Mouse (Mus musculus): ENCODE measurements around the gene Rxra.

Gene Rxra

GRCm38 (mm10) chr2:27699574-27699973, 23.3 kb downstream of the Rxra start:
- DNase-seq (ENCODE audit: extremely low read depth, insufficient read length, low spot score) = peak; percentile 53

DNA sequence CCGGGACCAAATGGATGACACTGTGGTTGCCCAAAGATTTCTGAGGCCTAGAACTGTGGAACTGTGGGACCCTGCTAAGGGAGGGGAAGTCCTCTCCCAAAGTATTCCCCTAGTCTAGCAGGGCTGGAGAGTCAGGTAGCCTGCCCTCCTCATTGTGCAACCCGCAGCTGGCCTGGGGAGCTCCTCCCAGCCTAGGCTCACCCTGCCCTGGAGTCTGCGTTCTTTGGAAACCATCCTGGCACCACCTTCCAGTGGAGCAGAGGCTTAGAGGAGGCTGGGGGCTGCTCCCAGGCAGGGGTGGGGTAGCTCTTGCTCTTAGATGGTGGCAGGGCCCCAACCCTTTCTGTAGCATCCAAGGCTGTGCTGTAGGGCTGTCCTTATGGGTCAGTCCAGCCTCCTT, 26.0 kb downstream of the Rxra start:
- no peak for DNase-seq (ENCODE audit: extremely low read depth, insufficient read length, low spot score)

GRCm38 (mm10) chr2:27702904-27703666, 26.8 kb downstream of the Rxra start:
- DNase-seq (ENCODE audit: extremely low read depth, insufficient read length, low spot score) = no peak

GRCm38 (mm10) chr2:27703852-27704640, 27.8 kb downstream of the Rxra start:
- DNase-seq (ENCODE audit: extremely low read depth, insufficient read length, low spot score) = peak; percentile 32

GRCm38 (mm10) chr2:27704641-27705040, 28.4 kb downstream of the Rxra start:
- DNase-seq (ENCODE audit: extremely low read depth, insufficient read length, low spot score) = no peak

DNA sequence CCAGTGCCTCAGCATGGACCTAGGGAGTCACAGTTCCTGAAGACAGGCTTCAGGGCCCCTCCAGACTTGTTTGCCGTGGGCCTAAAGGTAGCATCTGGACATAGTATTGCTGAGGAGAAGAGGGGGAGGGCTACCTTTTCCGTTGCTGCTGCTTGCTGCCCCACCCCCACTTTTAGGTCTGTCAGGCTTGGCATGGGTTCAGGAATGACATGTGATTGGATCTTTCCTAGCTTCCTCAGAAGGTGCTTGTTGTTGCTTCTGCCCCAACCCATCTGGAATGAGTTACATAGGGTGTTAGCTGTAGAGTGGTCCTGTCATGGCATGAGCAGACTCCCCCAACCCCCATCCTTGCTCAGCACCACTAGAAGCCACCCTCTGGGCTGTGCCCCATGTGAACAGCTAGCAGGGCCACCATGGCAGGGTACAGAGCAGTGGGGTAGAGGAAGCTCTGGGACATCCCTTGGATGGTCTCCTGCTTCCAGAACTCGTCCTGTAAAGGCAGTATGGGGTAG, 34.7 kb downstream of the Rxra start:
- DNase-seq (ENCODE audit: extremely low read depth, insufficient read length, low spot score) = no peak

- DNase-seq (ENCODE audit: extremely low read depth, insufficient read length, low spot score) = no peak
These were observed 36.4 kb downstream of the Rxra start for GRCm38 (mm10) chr2:27712626-27713025.

DNA sequence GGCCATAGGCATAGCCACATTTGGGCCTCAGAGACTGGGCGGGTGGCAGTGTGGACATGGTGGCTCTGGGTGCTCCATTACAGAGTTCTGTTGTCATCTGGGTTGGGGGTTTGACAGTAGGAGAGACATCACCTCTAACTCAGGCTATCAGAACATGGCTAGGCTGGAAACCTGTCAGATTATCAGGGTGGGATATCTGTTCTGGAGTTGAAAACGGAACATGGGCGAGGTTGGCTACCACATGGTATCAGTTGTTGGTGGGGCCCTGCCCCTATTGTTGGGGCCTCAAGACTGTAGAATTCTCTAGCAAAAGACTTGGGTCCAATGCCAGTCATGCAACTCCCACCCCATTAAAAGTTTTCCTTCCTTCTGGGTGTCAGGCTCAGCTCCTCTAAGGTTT, 37.1 kb downstream of the Rxra start:
- DNase-seq (ENCODE audit: extremely low read depth, insufficient read length, low spot score) = no peak

DNA sequence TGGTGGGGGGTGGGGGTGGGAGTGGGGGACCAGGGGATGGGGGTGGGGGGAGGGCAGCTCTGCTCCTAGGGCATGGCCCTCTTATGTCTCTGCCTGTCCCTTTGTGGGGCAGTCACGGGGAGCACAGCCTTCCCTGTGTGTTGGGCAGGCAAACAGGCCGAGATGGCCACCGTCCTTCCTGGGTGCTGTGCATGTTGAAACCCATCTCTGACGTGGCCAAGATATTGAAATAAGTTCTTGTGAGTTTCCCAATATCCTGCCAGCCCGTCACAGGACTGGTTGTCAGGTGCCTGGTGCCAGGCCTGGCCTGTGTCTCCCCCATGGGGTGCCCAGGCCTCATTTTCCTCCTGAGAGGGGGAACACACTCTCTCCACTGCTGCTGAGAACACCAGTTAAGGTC, 37.9 kb downstream of the Rxra start:
- no peak for DNase-seq (ENCODE audit: extremely low read depth, insufficient read length, low spot score)

DNA sequence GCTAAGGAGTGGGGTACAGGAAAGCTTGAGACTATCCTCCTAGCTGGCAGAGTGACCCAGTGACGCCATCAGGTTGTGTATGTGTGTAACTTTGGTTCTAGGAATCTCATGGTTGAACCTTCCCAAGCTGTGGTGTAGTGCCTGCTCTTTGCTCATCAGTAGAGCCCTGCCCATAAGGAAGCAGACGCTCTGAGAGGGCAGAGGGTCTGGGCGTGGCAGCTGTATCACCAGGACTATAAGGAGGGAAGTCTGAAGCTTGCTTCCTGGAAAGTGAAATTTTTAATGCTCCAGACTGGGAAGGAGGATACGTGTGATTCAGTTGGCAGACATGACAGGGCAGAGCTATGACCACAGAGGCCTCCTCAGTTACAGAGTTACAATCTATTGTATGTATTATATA, 39.0 kb downstream of the Rxra start:
- no peak for DNase-seq (ENCODE audit: extremely low read depth, insufficient read length, low spot score)

DNA sequence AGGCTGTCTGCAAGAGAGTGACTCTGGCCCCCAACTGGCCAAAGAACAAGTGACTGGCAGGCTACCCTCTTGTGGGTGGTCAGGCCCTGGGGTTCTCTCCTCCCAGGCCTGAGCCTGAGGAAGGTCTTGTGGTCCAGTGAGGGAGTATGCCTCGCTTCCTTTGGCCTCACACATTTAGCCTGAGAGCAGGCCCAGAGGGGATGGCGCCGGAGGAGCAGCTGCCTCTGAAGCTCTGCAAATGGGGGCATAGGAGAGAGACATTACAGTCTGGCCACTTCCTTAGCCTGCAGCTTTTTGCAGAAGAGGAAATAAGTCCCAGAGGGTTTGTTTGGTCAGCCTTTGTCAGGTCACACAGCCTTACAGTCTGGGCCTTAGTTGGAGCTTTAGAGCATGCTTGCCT, 40.1 kb downstream of the Rxra start:
- DNase-seq (ENCODE audit: extremely low read depth, insufficient read length, low spot score) = no peak

GRCm38 (mm10) chr2:27718191-27718590, 42.0 kb downstream of the Rxra start:
- peak; percentile 75 for DNase-seq (ENCODE audit: extremely low read depth, insufficient read length, low spot score)

DNA sequence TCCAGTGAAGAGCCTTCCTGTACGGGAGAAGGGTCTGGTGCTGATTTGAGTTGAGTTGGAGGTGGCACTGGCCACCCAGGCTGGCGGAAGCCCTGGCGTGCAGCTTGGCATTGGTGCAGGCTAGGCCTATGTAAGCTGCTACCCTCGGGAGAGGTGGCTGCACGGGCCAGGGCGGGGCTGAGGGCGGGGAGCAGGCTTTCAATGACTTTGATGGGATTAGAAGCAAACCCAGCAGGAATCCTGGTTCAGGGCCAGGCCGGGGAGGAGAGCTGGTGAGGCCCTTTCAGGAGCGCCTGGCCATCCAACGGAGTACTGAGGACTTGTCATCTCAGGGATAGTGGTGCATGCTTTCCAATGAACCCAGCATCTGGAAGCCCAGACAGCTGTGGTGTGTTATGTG, 43.4 kb downstream of the Rxra start:
- no peak for DNase-seq (ENCODE audit: extremely low read depth, insufficient read length, low spot score)

DNA sequence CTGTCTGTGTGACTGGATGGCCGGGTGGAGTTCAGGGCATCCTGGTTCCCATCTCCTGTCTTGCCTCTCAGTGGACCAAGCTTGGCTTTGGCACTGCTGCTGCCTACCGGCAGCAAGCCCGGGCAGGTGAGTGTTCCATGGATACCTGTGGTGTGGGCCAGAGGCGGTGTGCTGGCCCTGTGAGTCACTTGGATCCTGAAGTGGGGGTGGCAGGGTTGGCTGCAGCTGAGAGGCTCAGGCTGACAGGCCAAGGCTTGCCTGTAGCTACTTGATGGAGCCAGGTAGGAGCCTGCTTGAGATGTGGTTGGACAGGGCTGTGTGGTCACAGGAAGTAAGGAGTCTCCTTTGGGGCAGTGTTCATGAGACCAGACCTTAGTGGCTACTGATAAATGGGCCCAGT, 45.4 kb downstream of the Rxra start:
- DNase-seq (ENCODE audit: extremely low read depth, insufficient read length, low spot score) = no peak

DNA sequence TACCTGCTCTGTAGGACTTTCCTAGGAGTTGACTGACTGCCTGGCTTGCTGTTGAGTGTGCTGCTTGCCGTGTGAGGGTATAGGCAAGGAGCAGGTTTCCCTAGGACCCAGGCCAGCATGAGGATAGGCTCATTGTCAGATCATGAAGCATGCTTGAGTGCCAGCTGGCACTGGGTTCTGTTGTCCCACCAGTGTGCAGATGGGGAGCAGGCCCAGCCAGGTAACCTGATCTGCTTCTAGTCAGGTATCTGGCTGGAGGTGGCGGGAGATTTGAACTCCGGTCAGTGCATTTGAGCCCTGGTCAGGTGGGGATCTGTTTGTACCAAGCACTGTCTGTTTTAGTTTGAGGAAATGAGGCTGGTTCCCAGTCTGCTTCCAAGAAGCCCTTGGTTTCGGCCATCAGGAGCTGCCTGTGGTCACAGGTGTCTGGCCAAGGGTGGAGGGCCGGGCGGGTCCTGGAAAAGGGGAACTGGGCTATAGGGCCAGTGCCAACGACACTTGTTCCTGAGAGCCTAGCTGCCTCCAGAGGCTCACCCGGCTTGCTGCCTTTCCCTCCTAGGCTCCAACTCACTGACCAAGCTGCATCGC, 48.6 kb downstream of the Rxra start:
- DNase-seq (ENCODE audit: extremely low read depth, insufficient read length, low spot score) = no peak

DNA sequence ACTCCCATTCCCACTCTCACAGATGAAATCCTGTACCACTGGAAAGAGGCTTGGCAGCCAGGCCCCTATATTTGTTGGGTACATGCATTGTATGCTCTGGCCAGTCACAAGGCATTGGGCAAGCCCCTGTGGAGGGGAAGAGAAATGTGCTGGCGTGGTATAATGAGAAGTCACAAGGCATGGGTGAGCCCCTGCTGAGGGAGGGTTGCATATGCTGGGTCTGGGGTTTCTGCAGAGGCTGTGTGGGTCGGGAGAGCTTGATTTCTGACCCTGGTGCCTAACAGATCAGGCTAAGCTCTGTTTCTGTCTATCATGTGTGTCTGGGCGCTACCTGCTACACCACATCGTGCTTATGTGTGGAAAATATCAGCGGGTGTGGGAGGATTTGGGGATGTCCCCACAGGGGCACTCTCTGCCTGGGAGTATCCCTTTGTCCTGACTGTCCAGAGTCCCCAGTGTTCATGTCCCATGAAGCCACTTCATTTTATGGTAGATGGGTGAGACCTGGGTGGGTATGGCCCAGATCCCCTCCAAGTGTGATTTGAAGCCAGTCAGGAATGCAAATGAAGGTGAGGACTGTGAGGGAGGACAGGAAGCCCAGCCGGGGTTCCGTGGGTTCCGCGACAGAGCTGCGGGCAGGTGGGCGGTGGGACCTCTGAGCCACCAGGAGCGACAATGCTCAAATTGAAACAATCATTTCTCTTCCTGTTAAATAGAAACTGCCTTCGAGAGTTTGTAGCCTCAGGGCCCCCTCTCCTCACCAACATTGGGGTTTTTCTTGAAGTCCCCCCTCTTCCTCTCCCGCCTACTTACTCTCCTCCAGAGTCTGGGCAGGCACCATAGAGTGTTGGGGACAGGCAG, 52.0 kb downstream of the Rxra start:
- no peak for DNase-seq (ENCODE audit: extremely low read depth, insufficient read length, low spot score)

DNA sequence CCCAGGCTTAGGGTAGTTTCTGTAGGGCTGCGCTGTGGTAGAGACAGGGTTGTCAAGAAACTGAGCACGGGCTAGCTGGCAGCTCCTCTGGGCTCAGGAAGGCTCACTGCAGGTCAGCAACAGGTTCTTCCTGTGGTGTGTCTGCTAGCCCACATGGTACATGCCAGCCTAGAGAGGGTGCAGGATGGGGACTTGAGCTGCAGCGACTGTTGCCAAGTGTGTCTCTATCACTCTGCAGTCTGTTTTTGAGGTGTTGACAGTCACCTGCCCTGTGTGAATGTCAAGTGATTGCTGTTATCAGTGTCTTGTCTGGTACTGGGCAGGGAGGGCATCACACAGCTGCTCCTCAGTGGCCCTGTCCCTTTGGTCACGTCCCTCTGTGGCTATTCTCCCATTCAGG, 52.8 kb downstream of the Rxra start:
- DNase-seq (ENCODE audit: extremely low read depth, insufficient read length, low spot score) = no peak

DNA sequence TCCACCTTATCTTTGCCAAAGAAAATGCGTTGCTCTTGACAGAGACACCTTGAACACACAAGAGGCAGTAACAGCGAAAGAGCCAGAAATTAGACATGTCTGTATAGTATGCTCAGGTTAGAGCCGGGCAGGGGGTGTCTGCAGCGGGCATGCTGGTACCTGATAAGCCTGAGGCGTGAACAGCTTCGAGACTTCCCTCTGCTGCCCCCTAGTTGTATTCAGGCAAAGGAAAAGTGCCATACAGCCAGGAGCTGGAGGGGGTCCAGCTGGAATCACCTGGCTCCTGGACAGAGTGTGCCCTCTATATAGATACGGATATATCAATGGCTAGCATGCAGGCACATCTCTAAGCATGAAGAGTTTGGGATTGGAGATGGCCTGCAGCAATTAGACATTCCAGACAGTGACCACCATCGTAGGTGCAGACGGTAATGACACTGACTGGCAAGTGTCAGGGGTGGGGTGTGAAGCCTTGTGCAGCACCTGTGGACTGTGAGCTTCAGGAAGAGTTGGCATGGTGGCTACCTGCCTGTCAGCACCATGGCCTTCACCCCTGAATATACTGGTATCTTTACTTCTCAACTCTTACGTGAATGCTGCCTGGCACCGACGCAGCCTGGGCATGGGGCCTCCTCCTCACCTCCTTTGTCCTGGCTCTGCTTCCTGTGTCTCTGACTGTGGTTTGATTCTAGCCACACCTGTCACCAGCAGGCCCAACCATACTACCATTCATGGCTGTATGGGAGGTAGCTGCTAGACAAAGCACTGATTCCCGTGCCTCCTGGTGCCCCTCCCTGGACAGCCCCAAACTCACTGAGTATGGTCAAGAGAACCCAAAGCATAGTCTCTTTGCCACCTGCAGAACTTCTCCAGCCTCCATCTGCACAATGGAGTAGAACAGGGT, 54.0 kb downstream of the Rxra start:
- DNase-seq (ENCODE audit: extremely low read depth, insufficient read length, low spot score) = no peak

- DNase-seq (ENCODE audit: extremely low read depth, insufficient read length, low spot score) = no peak
These were observed 56.8 kb downstream of the Rxra start for GRCm38 (mm10) chr2:27733021-27733420.

GRCm38 (mm10) chr2:27734328-27734727, 58.1 kb downstream of the Rxra start:
- DNase-seq (ENCODE audit: extremely low read depth, insufficient read length, low spot score) = peak; percentile 39

Data from 3134 (cell line).